Mouse (Mus musculus) common myeloid progenitor, adult 5-6 weeks (primary cell): ENCODE measurements at regions not wholly inside any gene's neighbourhood (a gene's known extent, or its start where the extent isn't known, plus 50 kb on each side); places are given as distances from the start of the nearest gene placed in this dataset.
A peak's percentile ranks its signal among the peaks of the same experiment; 100 is the strongest.

ENCODE experiments used
- ATAC-seq: replicated peaks from 2 replicates; pipeline ENCODE4 v1.8.0; 2016; ENCODE audit warnings: low read depth, mild to moderate bottlenecking, moderate TSS enrichment, inconsistent platforms; ENCODE audit not compliant: poor library complexity, severe bottlenecking

- ATAC-seq, result no peak
Measured at GRCm38 (mm10) chr8:116383036-116383435, 121.7 kb upstream of the Dynlrb2 start.

- no peak for ATAC-seq
Measured at GRCm38 (mm10) chr8:116380601-116381000, 124.2 kb upstream of the Dynlrb2 start.

GRCm38 (mm10) chr8:116379851-116380250 lies 124.9 kb upstream of the Dynlrb2 start:
- no peak for ATAC-seq

DNA sequence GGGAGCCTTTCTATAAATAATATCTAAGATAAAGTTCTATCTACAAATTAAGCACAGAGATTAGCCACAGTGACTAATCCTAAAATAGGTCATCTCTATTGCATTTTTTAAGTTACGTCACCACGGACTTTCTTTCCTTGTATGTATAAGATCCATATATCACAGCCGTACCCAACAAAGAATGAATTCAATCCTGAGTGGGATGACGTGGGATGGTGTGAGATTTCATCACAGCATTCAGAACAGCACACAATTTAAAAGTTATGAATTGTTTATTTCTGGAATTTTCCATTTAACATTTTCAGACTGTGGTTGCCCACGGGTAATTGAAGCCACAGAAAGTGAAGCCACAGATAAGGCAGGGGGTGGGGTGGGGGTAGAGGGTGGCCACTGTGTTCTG lies 129.0 kb upstream of the Dynlrb2 start:
- ATAC-seq, result no peak

- peak; percentile 67; the same call in 1 of the 2 replicates for ATAC-seq
Measured at GRCm38 (mm10) chr8:116373063-116373462, 131.7 kb upstream of the Dynlrb2 start.

DNA sequence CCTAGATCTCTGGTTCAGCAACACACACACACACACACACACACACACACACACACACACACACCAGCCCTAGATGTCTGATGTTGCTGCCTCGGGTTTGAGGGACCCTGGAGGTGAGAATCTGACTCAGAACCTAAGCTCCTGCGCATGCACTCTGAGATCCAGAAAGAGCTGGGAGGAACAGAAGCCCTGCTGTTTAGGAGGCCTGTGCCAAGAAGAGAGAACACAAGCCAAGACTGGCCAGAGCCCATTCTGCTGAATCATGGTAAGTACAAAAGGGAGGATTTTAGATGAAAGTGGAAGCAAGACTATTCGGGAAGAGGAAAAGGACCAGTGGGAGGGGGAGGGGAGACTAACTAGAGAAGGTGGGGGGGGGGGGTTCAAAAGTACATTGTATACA lies 132.2 kb upstream of the Dynlrb2 start:
- ATAC-seq, result 0 out of 2 replicates have a peak, but pooled peaks have one; percentile 14

DNA sequence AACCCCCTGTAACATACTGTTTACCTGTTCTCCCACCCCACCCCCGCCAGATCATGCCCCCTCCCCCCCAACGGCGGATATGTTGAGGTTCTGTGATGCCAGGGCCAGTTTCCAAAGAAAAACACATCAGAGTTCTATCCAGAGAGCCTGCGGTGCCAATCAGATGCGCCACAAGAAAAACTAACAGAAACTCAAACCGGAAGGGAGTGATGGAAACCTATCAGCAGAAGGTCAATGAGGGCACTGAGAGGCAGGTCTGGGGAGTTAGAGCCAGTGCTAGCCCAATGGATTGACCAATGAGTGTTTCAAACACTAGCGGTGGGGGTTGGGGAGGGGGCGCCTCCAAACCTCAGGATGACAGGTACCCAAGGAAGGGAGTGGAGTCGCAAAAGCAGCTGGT lies 132.7 kb upstream of the Dynlrb2 start:
- ATAC-seq, result no peak

DNA sequence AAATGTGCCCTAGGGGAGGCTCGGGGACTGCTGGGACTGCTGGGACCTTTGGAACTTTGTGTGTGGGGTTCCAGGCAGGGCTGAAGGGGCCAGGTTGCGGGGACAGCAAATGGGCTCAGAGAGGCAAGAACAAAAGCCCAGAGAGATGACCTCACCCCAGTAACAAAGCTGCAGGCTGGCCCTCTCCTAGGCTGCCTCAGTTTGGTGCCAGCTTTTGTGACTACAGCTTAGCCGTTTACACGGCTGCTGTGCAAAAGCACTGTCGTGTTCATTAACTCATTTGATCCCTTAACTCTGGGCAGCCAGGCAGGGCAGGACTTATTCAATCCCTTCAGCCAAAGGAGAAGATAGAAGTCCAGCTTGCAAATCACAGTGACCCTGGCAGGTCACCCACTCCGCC lies 137.3 kb upstream of the Dynlrb2 start:
- ATAC-seq, result no peak

DNA sequence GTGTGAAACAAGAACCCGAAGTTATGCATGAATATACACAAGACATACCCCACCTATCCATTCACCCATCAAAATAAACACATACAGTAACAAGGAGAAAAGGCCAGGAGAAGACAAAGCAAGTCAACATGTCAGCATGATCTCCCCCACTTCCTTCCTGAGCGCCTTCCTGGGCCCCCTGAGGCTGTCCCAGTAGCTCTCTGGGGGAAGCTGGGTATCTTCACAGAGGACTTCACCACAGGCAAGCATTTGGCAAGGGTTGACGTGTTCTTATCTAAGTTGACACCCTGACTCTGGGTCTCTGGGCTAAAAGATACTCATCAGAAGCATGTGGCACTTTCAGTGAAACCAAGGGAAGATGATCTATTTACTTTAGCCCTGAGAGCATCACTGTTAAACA lies 138.1 kb upstream of the Dynlrb2 start:
- peak; percentile 72 for ATAC-seq

- no peak for ATAC-seq
Measured at GRCm38 (mm10) chr8:116364751-116365150, 140.0 kb upstream of the Dynlrb2 start.

GRCm38 (mm10) chr8:116364172-116364571 lies 140.6 kb upstream of the Dynlrb2 start:
- no peak for ATAC-seq

GRCm38 (mm10) chr8:116362351-116362750 lies 142.4 kb upstream of the Dynlrb2 start:
- ATAC-seq, result no peak

GRCm38 (mm10) chr8:116359761-116360160 lies 145.0 kb upstream of the Dynlrb2 start:
- no peak for ATAC-seq

GRCm38 (mm10) chr8:116354756-116355155 lies 150.0 kb upstream of the Dynlrb2 start:
- ATAC-seq, result no peak

DNA sequence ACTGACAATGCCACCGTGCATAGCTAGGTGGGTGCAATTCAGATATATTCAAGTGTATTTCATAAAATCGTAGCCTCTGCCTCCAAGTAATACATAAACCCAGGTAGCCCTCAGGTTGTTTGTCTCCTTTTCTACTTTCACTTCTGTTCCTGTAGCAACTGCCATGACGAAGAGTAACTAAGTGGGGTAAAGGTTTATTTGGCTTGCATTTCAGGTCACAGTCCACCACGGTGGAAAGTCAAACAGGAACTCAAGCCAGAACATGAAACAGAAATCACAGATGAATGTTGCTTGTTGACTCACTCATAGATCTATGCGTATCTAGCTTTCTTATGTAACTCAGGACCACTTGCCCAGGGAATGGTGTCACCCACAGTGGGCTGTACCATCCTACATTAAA lies 150.9 kb upstream of the Dynlrb2 start:
- no peak for ATAC-seq

DNA sequence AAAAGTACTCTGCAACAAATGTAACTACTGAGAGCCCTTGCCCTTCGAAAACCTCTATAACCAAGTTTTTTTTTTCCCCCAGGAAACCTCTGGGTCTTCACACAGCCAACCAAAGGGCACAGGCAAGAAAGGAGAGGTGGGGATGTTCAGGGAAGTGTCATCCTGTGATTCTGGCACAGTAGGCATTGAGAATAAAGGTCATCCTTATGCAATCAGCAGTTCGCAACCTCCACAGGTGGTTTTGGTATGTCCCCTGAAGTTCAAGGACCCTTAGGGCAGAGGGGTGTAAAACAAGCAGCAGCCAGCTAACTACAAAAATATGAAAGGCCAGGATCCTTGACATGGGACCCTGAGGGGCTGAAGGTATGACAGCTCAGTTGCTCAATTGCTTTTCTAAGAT lies 152.1 kb upstream of the Dynlrb2 start:
- no peak for ATAC-seq

DNA sequence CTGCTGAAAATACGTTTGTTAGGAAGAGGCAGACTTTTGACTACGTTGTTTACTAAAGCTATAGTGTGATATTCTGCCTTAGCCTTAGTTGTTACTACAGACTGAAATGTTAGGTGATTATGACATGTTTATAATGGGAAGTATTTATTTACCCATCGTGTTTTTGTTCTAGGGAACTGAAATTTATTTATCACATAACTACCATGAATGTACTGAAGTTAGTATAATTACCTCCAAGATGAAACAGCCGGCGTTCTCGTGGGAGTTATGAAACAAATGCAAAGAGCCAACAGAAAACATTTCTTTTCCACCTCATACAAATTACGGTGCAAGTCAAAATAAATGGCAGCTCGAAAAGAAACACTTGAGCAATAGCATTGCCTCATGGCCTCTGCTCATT lies 155.8 kb upstream of the Dynlrb2 start:
- no peak for ATAC-seq

GRCm38 (mm10) chr8:116346990-116347389 lies 157.8 kb upstream of the Dynlrb2 start:
- ATAC-seq, result no peak

- ATAC-seq, result no peak
Measured at GRCm38 (mm10) chr8:116344590-116345222, 160.1 kb upstream of the Dynlrb2 start.

DNA sequence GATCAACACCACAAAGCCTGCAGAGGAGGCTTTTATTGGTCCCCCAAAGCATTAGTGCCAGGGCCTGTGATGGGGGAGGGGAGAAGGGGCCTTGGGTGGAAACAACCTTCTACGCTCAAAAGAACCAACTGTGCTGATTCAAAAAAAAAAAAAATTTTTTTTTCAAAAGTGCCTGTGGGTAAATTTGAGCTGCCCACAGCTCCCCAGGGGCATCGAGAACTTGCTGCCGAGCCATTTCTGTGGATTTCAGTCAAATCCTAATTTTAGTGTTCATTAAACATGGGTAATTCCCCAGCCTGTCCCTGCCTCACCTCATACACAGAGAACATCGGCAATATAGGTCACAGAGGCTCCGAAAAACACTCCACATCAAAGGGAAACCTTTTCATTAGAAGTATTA lies 161.2 kb upstream of the Dynlrb2 start:
- ATAC-seq, result no peak

DNA sequence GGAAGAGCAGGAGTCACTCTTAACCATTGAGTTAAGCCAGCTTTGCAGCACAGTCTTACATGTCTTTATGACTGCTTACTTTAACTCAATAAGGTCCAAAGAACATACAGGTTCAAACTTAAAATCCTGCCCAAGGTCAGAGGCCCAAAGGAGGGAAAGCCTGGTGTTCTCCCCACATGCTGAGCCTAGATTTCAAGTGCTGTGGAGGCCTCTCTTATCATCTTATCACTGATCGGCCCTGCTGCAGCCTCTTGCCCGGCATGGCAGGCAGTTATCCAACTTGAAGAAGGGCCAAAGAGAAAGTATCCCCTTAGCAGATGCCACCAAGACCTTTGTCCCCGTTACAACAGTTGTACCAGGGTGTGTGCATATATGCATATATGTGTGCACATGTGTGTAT lies 170.0 kb upstream of the Dynlrb2 start:
- ATAC-seq, result no peak

DNA sequence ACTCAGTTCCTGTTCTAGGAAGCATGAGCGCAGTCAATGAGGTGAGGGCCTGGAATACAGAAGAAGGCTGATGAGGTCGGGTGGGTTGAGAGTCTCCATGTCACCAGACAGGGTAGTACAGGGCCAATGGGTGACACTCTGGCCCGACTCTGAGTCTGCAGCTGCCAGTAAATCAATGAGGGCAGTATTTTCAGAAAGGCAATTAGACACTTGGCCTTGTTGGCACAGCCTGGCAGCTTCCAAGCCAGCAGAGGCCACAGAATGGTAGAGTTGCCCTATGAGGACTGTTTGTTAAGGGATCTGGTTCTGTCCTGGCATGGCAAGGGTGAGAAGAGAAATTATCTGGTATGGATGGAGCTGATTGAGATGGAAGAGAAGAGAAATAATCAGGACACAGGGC lies 170.7 kb upstream of the Dynlrb2 start:
- ATAC-seq, result no peak
